Mouse (Mus musculus) thymus, postnatal 25 days (tissue): ENCODE measurements around the gene Atp6v1g2.
"Not testable (repeated sequence)": the region's sequence is repeated elsewhere in the genome, so short reads cannot be mapped to it uniquely, and the experiment has no call there.

ENCODE experiments used
- DNase-seq: peaks from one replicate; pipeline ENCODE4 v3.0.0; 2022

Atp6v1g2 gene

DNA sequence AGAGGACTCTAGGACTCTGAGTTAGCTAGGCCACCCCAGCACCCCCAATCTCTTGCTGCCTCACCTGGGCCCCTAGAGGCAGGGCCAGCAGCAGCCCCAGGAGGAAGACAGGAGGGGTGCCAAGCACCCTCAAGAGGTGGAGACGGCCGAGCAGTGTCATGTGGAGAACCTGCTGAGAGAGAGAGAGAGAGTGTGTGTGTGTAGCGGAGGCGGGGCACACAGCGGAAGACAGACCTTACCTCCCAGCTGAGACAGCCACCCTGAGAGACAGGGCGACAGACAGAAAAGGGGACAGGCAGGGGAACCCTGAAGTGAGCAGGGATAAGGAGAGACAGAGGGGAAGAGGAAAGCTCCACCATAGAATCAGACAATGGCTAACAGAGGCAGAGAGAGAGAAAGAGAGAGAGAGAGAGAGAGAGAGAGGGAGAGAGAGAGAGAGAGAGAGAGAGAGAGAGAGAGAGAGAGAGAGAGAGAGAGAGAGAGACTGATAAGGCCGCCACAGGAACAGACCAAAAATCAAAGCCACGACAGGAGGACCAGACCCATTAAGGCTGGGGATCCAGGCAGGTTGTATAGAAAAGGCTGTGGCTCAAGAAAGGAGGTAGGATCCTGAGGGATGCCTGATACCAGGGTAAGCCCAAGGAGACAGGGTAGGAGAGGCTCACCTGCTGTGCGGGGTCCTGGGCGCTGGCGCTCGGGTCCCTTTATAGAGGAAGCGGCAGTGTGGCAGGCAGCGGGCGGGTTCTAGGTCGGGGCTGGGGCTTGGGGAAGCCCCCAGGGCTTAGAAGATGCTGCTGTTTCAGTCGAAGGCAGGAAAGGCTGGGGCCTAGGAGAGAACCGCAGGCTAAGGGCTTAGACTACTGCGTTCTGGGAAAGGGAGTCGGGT is 28.7 kb upstream of the Atp6v1g2 start, which contains the start of gene Lta:
Gene Lta (minus strand): TSS at position 858 of the 886 bp plus-strand sequence.
- DNase-seq, result peak; percentile 81

DNA sequence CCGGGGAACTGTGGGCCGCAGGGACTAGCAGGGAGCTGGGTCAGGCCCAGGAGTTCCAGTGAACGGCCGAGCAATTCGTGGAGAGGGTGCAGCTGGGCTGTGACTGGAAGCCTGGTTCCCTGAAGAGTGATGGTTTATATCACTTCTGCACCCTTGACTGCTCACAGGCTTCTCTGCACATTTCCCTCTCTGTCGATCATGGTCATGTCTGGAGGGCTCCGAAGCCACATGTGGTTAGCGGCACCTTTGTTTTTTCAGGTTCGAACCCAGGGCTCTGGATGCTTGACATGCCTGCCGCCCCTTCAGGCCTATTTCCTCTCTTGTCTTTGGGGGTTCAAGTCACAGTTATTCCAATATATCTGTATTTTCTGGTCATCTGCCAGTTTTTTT is 28.1 kb upstream of the Atp6v1g2 start:
- no peak for DNase-seq

DNA sequence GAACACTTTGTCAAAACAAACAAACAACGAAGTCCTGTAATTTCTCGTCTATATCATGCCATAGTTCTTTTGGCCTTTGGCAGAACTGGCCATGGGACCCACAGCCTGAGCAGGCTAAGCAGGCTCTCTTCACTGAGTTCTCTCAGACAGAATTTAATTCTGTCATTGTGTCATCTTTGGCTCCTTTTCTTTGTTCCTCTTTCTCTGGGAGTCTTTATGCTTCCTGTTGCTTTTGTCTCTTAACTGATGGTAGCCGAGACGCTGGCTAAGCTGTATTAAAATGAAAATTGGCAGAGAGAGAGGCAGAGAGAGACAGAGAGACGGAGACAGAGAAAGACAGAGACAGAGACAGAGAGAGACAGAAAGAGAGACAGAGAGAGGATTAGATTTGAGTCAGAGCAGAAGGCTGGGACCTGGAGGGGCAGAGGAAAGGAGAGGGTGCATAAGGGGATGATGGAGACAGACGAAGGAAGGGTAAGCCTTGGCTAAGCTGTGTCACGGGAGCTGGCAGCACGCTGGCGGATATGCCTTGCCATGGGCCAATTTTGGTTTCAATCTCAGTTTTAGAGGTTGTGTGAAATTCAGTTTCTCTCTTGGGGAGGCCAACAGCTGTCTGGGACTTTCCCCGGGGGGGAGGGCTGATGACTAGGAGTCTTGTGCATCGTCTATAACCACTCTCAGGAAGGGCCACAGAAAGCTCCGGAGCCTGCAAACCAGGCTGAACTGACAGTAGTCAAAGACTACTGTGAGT is 23.5 kb upstream of the Atp6v1g2 start:
- DNase-seq, result peak; percentile 49

DNA sequence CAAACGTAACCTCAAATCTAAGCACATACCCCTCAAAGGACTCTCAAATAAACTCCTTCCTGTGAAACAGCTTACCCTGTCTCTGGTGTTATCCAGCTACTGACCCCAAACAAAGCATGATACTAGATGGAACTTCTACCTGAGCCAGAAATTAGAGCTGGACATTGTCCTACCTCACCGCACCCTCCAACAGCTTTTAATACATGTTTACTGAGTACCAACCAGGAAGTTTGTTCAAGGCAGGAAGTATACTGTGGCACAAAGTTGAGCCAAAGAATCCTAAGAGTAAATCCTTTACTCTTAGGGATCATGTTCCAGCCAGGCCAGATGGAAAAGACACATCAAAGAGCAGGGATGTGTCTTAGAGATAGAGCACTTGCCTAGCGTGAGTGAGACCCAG is 22.9 kb upstream of the Atp6v1g2 start:
- no peak for DNase-seq

DNA sequence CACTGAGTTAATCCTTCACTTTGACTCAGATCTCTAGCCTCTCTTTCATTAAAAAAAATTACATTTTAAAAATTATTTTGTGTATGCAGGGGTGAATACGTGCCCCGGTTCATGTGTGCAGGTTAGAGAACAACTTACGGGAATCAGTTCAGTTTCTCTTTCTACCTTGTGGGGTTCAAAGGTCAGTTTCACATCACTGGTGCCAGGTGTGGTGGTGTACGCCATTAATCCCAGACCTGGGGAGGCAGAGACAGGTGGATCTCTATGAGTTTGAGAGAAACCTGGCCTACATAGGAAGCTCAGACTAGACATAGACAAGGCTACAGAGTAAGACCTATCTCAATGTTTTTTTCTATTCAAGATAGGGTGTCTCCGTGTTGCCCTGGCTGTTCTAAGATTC is 20.4 kb upstream of the Atp6v1g2 start:
- DNase-seq, result no peak

DNA sequence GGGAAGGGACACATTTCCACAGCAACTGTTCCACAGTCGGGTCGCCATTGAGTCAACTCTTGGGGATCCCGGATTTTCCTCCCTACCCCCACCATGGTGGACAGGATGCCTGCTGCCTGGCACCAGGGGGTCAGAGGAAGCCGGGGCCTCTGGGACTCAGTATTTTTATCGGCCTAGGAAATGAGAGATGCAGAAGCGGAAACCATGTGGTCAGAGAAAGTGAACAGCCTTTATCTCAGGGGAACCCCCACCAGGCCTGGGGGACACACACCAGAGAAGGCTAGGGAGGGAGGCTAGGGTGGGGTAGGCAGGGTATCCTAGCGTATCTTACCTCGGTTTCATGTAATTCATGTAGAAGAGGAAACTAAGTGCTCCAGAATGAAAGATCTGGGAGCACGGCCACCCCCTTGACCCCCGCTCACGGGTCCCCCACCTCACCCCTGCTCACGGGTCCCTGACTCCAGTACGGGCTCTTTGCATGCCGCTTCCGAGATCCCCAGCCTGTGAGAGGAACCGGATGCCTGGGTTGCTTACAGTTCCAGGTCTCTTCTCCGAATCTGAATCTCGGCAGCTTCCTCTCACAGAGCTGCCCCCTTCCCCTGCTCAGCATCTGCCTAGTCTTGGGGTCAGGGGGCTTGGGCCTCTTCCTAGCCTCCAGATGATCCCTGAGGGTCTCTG is 14.8 kb upstream of the Atp6v1g2 start:
- peak; percentile 48 for DNase-seq

DNA sequence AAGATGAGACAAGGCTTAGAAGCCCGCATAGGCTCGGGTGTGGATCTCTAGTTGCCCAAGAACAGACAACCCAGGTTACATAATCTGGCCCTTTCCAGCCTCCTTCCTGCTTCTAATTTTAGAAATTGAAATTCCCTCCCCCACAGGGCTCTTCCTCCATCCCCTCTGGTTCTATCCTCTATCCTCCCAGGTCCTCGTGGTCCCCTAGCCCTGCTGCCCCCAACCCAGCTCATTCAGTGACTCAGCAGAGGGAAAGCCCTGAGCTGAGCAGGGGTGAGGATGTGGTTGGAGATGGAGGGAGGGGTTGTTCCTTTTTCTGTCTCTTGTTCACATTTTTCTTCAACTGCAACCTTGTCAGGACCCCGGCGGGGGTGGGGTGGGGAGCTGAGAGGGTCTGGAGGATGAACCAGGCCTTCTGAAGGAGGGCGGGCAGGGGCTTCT is 13.8 kb upstream of the Atp6v1g2 start:
- peak; percentile 74 for DNase-seq

DNA sequence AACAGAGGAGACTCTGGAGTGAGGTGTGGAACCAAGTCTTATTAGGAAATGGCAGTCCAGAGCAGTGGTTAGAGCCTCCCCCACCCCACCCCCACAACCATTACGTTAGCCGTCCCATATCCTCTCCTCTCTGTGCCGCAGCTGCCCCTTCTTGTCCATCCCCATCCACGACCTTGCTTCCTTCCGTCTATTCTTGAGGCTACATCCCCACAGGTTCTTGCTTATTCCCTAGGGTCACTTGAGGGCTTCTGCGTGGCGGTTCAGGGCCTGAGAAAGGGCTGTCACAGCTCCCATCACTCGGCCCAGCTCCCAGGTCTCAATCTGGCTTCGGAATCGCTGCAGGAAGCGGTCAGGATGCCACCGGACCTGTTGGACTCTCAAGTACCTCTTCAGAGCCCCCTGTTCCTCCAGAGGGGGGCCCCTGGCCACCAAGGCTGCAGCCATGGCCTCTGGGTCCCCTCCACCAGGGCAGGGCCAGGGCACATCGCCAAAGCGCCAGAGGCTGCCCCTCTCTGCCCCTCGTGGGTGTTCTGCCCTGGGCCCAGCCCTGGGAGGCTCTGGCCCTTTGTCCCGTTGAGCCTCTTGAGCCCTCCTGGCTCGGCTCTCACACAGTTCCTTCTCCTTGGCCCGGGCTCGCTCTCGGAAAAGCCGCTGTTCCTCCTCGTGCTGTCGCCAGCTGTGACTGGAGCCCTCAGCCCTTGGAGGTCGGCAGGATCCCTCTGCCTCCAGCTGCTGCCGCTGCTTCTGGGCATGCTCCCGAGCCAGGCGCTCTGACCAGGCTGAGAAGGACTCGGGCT is 13.1 kb upstream of the Atp6v1g2 start, which contains the start of gene Gm16181:
Gene Gm16181 (plus strand): TSS at position 679 of the 797 bp plus-strand sequence.
- DNase-seq, result no peak

DNA sequence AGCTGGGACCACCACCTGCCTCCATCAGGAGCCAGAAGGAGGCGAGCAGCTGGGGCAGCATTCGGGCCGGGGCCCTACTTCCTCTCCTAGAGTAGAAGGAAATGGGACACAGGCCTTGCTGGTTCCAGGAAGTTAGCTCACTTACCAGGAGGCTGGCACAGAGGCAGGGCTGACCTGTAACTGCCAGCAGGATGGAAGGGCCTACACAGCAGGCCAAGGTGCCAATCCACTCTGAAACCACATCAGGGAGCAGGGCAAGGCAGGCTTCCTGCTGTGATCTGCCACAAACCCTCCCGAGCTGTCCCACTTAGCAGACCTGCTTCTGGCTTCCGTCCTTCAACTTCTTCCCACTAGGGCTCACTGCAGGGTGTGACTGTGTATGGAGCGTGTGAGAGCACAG is 11.2 kb upstream of the Atp6v1g2 start:
- peak; percentile 76 for DNase-seq

DNA sequence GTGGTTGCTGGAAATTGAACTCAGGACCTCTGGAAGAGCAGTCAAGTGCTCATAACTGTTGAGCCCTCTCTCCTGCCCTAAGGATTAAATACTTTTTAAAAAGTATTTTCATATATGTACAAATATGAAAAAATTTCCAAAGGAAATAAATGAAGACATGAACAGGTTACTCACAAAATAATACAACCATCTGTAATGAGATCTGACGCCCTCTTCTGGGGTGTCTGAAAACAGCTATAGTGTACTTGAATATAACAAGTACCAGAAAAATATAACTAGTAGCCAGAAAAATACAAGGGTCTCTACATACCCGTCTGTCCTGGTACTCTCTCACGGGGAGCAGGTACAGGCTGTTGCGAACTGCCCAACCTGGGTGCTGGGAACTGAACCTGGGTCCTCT is 8.8 kb upstream of the Atp6v1g2 start:
- DNase-seq, result no peak

DNA sequence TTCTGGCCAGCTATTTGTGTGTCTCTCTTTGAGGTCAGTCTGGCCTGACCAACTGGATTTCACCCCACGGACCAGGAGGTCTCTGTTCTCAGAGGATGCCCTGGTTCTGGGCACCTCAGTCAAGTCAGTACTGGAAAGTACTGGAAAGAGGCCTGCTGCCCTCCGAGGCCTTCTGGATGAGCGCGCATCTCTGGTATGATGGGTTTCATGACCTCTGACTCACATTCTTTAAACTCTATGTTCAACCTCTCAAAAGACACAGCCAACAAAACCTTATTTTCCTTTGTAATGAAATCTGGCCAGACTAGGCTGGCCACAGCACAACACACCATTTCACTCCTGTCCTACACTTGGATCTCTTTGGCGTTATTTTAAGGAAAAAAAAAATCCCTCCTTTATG is 8.0 kb upstream of the Atp6v1g2 start:
- DNase-seq, result no peak

DNA sequence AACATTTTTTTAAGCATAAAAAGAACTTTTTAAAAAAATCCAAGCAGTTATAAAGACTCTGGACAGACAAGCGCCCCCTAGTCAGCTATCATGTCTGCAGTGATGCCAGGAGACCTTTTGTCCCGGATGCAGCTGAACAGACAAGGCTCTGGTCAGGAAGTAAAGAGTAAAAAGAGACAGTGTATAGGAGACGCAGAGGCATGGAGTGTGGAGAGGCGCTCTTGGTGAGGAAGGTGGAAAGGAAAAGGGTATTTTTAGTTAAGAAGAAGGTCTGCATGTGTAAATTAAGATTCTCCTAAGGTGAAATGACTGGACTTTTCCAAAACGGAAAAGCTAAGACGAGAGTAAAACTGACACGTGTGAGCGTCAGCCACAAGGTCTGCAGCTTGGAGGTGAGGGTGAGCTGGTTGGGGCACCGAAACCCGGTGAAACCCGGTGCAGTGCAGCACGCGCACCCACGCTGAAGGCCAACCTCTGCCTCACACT is 6.9 kb upstream of the Atp6v1g2 start:
- peak; percentile 60 for DNase-seq

DNA sequence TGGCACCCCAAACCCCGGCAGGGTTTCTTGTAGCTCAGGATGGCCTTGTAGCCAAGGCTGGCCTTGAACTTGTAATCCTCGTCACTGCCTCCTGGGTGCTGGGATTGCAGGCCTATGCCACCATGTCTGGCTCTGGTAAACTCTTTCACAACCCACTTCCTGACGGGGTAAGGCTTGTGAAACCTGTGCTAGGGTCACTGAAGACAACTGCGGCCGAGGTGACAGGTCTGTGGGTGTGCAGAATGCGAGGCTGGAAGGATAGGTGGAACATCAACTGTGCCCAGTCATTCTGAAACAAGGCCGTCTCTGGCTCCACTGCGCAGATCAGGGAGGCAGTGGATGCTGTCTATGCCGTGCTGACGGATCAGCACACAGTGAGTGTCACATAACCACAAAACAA is 2.4 kb upstream of the Atp6v1g2 start:
- no peak for DNase-seq

DNA sequence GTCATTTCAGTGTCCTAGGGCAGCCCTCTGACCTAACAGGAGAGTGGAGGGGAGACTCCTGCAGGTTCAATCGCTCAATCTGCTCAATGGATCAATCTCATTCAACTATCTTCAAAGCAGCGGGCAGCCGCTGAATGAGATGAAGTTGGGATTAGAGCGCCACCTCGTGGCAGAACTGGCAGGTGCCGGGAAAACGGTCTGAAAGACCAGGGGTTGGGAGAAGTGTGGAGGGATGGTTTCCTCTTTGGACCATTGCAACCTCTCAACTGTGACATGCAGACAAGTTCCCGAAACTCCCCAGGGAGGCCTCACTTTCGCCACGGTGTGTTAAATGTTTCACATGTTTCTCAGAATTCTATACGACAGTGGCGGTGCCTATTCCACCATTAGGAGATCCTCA is 1.4 kb upstream of the Atp6v1g2 start:
- DNase-seq, result peak; percentile 90

DNA sequence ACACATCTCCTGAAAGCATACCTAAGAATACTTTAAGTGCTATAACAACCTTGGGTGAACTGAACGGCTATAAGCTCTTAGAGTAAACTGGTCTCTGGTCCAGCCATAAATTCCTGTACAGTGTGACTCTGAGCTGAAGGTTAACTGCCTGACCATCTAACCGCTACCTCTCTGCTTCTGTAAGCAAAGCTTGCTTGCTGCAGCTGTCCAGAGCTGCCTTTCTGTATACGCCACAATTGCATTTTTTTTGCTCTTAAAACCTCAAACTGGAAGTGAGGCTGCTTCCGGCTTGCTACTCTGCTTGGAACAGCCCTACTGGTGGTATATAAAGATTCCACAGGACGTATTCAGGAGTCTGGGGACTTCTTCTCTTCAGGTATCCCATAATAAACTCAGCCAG is 801 bp upstream of the Atp6v1g2 start:
- peak; percentile 70 for DNase-seq

DNA sequence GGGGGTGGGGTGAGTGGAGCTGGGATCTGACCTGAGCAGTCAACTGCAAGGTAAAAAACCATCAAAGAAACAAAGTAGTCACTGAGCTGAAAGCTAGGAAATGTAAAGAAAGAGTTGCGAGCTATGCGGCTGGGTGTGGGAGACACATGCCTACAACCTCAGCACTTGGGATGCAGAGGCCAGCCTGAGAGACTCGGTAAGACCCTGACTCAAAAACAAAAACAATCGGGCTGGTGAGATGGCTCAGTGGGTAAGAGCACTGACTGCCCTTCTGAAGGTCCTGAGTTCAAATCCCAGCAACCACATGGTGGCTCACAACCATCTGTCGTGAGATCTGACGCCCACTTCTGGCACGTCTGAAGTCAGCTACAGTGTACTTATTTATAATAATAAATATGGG is 630 bp downstream of the Atp6v1g2 start:
- DNase-seq, result not testable (repeated sequence)

DNA sequence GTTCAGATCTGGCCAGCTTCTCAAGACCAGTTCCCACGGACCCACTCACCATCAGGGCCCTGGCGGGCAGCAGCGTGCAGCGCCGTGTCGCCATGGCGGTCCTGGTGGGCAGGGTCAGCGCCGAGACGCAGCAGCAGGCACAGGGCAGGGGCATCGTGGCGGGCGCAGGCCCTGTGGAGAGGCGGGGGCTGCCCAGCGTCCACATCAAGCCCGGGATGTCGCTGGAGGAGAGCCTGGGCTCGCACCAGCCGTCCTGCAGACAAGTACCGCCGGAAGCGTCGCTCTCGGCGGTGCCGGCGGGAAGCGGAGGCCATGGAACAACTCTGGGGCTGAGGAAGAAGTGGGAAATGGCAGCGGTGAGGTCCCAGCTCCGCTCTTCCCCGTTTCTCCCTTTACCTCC is 1.4 kb downstream of the Atp6v1g2 start:
- DNase-seq, result peak; percentile 61

DNA sequence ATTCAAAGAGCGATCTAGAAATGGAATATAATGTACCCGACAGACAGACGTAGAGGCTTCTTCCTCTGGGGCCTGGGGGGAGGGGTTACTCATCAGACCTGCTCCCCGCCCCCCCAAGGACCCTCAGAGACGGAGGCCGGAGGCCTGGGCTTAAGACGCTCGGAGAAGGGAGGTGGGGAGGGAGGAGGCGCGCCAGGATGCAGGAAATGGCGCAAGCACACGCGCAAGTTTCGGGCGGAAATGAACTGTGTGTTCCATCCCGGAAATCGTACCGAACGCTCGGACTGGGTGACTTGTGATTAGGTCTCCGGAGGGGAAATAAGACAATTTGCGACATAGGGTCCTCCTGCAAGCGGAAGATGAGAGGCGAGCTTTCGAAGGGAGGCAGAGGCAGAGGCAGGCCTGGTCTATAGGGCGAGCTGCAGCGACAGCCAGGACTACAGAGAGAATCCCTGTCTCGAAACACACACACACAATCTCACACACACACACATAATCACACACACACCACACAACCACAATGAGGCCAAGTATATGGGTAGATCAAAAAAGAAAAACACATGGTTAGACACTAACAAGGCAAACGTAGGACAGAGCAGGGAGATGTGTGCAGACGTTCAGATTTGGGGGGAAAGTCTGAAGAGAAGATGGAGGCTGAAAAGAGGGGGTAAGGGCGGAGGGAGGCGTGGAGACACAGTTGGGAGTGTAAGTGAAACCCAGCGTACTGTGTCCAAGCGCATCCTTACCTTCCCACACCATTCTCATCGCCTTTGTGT is 2.3 kb downstream of the Atp6v1g2 start, which contains the start of gene Nfkbil1:
Gene Nfkbil1 (minus strand): TSS at position 179 of the 776 bp plus-strand sequence.
- DNase-seq, result peak; percentile 89

DNA sequence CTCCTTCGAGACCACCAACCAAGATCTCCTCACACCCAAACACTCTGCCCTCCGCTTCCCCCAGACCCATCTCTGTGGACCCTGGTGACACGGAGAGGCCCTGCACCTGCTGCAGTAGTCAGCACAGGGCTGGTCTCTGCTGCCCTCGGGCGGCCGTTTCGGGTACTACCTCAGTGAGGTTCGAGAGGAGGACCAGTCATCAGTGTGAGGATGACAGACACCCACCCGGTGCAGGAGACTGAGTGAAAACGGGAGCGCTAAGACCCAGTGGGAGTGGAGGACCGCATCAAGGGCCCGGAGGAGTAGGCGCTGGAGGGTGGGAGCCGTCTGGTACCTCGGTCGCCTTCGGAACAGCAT is 2.9 kb downstream of the Atp6v1g2 start:
- DNase-seq, result peak; percentile 100

DNA sequence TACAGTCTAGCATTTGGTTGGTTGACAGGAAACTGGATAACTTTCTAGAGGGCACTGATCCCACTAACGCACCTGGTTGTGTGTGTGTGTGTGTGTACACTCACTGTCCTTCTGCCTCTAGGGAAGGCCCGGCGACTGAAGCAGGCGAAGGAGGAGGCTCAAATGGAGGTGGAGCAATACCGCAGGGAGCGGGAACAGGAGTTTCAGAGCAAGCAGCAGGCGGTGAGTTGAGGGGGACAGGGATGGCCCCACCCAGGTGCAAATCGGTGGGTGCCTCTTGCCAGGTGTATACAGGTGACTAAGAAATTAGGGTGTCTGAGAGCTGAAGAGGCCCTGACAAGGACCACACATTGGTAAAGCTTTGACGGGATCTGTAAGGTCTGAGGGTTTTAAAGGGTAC is 3.5 kb downstream of the Atp6v1g2 start:
- DNase-seq, result no peak

DNA sequence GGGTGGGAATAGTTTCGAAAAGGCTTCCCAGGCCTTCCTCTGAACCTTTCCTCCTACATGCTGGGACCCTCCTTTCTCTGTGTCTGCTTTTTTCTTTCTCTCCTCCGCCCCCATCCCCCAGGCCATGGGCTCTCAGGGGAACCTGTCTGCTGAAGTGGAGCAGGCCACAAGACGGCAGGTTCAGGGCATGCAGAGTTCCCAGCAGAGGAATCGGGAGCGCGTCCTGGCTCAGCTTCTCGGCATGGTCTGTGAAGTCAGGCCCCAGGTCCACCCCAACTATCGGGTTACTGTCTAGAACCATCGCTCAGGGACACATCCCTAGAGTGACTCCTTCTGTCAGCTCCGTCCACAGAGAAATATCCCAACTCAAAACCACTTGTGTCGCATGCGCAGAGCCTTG is 4.0 kb downstream of the Atp6v1g2 start:
- no peak for DNase-seq

DNA sequence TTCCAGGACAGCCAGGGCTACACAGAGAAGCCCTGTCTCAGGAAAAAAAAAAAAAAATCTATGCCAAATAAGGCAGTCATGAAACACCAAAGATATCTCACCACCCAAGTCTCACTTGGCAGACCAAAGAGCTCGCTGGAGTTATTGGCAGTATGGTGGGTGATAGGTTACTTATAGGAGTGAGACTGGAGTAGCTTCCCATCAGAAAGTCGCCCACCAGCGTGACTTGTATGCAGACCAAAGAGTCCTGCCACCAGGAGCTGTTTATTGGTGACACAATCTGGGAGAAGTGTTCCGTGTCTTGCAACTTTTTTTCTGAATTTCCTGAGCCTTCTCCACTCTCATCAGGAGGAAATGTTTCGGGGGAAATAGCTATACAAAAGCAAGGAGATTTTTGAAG is 6.2 kb downstream of the Atp6v1g2 start:
- no peak for DNase-seq
